Mouse (Mus musculus): ENCODE data around the gene Nrtn.
A peak's percentile ranks its signal among the peaks of the same experiment; 100 is the strongest.

The Nrtn gene

DNA sequence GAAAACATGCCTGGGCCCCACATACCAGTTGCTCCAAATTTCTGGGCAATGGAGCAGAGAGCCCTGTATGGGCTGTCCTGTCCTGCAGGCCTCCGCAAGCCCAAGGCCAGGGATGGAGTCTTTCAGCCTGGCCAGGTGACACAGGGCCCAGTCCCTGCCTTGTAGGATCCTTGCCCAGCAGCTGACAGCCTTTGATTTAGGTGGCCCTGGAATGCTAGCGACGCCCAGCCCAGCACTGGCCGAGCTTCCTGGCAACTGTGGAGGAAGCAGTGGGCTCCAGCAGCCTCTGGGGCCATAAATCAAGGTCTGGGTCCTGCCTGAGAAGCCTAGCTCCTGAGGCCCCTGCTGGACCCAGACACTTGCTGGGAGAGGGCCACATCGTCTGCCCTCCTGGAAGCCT lies 34.9 kb downstream of the Nrtn start:
- no peak for DNase-seq (ENCODE audit: low spot score)

DNA sequence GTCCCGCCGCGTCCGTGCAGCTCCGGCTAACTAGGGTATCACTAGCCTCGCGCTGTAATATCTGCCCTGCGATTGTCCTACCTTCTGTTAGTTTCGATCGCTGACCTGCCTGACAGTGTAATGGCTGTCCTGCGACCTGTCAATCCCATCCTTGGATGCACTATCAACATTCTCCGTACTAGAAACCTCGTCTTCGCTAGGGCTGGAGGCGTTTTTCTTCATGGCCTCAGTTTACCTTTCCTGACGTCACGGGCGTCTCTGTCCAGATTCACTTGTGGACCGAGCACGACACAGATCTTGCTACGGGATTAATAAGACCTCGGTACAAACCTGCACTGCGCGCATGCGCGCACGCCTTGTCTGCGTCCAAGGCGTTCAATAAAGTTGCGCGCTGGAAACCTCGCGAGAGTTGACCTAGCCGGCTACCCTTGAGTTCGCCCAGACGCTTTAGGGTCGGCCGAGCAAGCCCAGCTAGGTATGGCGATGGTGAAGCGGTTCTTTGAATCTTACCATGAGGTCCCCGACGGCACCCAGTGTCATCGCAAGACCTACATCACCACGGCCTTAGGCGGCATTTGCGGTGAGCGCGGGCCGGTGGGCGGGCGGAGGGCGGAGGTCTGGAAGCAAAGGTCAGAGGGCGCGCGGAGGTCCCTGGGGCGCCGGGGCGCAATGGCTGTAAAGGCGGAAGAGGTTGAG lies 39.8 kb downstream of the Nrtn start, which contains the start of the genes Ndufa11 and Vmac:
Gene Ndufa11 (plus strand): TSS at position 405 of the 696 bp plus-strand sequence.
Gene Vmac (minus strand): TSS at position 660 of the 696 bp plus-strand sequence.
- DNase-seq (ENCODE audit: low spot score), result peak; percentile 91

- DNase-seq (ENCODE audit: low spot score), result peak; percentile 95
Observed at GRCm38 (mm10) chr17:56716655-56717362, 40.5 kb downstream of the Nrtn start.

GRCm38 (mm10) chr17:56715914-56716654 lies 41.2 kb downstream of the Nrtn start:
- DNase-seq (ENCODE audit: low spot score), result no peak

- DNase-seq (ENCODE audit: low spot score), result no peak
Observed at GRCm38 (mm10) chr17:56715360-56715759, 42.0 kb downstream of the Nrtn start.

DNA sequence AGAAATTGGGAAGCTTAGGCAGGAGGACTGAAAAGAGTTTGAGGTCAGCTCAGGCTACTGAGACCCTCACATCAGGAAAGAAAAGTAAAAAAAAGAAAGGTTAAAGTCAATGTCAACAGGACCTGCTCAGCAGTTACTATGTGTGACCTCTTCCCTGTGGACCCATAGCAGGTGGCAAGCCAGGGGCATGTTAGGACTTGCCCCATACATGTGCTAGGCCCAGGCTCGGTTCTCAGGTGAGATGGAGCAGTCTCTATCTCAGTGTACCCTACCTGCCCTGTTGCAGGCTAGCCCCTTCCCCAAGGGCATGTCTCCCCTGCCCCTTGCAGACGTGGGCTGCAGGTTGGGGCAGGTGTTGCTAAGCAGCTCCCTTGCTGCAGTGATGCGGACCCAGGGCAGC lies 47.6 kb downstream of the Nrtn start:
- DNase-seq (ENCODE audit: low spot score), result no peak

GRCm38 (mm10) chr17:56708692-56709091 lies 48.6 kb downstream of the Nrtn start:
- no peak for DNase-seq (ENCODE audit: low spot score)

DNA sequence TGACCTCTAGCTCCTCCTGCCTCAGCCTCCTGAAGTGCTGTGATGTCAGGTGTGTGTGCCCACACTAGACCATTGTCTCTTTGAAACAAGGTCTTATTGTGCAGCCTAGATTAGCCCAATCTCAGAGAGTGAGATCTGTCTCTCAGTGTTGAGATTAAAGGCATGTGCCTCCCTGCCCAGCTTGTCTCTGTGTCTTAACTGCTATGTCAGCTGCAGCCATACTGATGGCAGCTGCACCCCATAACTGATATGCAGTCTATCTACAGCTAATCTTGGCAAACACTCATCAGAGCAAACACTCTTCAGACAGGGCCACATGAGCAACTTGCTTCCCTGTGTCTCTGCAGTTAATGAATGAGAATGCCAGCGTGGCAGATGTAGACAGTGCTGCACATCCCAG lies 50.8 kb downstream of the Nrtn start:
- no peak for DNase-seq (ENCODE audit: low spot score)

GRCm38 (mm10) chr17:56703038-56703437 lies 54.3 kb downstream of the Nrtn start:
- DNase-seq (ENCODE audit: low spot score), result no peak

All from spleen, adult 12 weeks (tissue).